Mouse (Mus musculus) cortical plate, adult 2 months (tissue): ENCODE data around the gene Fstl4.

Experiments used
- CTCF ChIP-seq: fragments of 200-500 bp; IDR thresholded peaks from 2 replicates; pipeline ENCODE4 v1.5.1; 2011; ENCODE audit warnings: mild to moderate bottlenecking, control low read depth, low read length; ENCODE audit not compliant: insufficient read depth; ENCODE audit errors: extremely low read depth
- POLR2A ChIP-seq: fragments of 200-500 bp; IDR thresholded peaks from 2 replicates; pipeline ENCODE4 v1.6.1; 2011; ENCODE audit warnings: mild to moderate bottlenecking, low read length, control low read depth; ENCODE audit not compliant: insufficient read depth; ENCODE audit errors: extremely low read depth

- no peak for TF ChIP-seq CTCF
- TF ChIP-seq POLR2A = no peak
Observed at GRCm38 (mm10) chr11:53085858-53086565, 321.6 kb downstream of the Fstl4 start.
